Mouse (Mus musculus) right cerebral cortex, postnatal 4 days (tissue): ENCODE results near the gene Grin2b.
A peak's percentile ranks its signal among the peaks of the same experiment; 100 is the strongest.

Experiments used
- DNase-seq: peaks from one replicate; pipeline ENCODE4 v3.0.0-alpha.2; 2022

The Grin2b gene

GRCm38 (mm10) chr6:136173191-136173896 lies at the start of gene Grin2b:
TSS of gene Grin2b (minus strand) at chr6:136173511.
- peak; percentile 74 for DNase-seq

DNA sequence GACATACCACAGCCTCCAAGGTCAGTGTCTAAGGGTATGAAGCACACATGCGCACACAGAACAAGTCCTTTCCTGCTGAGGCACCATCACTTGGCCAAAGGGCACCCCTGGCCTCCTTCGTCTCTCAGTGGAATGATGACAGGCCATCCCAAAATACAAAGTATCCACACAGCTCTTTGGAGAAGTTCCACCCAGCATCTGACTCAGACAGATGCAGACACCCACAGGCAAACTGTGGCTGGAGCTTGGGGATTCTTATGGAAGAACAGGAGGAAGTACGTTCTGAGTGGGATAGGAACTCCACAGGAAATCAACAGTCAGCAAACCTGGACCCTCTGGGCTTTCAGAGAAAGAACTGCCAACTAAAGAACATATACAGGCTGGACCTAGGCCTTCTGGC lies 48.6 kb upstream of the Grin2b start:
- no peak for DNase-seq

DNA sequence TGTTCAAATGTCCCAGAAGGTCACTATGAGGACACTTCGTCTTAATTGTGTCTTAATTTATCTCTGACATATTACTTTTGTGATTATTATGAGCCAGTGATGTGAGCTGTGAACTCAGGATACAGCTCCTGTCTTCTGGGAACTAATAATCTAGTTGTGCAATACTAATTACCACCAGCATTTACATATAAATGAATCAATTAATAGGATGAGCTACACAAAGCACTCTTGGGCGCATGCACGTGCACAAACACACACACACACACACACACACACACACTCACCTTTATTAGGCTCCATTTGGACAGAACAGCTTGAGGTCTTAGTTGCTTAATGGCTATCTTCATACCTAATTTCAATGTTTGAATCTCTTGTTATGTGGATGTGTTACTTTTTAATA lies 37.1 kb upstream of the Grin2b start:
- DNase-seq = no peak

GRCm38 (mm10) chr6:136199814-136200213 lies 26.5 kb upstream of the Grin2b start:
- DNase-seq = no peak

- DNase-seq = no peak
These were observed 21.3 kb upstream of the Grin2b start for GRCm38 (mm10) chr6:136194616-136195015.

DNA sequence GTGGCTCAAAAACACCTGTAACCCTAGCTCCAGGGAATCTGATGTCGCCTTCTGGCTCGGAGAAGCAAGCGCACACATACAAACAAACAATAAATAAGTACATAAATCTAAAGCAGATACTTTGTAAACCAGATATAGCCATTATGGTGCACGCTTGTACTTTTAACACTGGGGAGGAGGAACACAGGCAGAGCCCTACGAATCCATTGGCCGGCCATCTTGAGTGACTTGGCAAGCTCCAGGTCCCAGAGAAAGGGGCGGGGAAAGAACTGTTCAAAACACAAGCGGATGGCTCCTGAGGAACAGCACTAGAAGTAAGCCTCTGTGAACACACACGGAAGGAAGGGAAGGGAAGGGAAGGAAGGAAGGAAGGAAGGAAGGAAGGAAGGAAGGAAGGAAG lies 4.8 kb upstream of the Grin2b start:
- DNase-seq = no peak

DNA sequence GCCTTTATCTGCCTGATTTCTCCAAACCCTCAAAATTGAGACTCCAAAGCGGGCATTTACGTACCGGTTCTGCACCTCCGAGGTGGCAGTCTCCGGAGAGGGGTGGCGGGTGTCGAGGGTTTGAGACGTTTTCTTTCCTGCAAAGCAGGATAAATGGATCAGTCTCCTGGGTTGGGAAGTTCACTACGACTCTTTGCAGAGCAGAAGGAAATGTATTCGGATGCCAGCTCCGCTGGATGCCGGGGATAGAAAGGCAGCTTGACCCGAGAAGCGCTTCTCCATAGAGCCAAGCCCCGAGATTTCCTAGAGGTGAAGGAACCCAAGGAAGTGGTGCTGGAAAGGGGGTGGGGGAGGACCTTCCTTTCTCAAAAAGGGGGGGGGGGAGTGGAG lies 515 bp downstream of the Grin2b start:
- no peak for DNase-seq

GRCm38 (mm10) chr6:136172172-136172651 lies 1.1 kb downstream of the Grin2b start:
- peak; percentile 86 for DNase-seq

DNA sequence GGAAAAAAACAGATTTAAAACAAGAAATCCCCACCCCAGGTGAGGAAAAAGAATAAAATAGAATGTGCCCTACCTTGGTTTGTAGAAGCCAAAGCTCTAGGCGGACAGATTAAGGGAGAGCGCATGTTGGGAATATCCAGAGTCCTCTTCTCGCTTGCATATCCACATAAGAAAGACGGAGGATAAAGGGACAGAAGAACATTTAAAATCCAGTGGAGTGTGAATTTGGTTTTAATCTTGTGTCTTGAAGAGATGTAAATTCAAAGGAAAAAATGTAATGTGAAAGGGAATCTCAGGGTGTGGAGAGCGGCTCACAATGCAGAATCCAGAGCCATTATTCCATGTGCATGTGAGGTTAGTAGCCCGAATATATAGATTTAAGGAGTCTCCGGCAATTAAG lies 2.0 kb downstream of the Grin2b start:
- DNase-seq = no peak

GRCm38 (mm10) chr6:136170381-136170780 lies 2.9 kb downstream of the Grin2b start:
- DNase-seq = no peak

- DNase-seq = no peak
These were observed 6.0 kb downstream of the Grin2b start for GRCm38 (mm10) chr6:136167361-136167760.

- peak; percentile 71 for DNase-seq
These were observed 7.8 kb downstream of the Grin2b start for GRCm38 (mm10) chr6:136165443-136166077.

DNA sequence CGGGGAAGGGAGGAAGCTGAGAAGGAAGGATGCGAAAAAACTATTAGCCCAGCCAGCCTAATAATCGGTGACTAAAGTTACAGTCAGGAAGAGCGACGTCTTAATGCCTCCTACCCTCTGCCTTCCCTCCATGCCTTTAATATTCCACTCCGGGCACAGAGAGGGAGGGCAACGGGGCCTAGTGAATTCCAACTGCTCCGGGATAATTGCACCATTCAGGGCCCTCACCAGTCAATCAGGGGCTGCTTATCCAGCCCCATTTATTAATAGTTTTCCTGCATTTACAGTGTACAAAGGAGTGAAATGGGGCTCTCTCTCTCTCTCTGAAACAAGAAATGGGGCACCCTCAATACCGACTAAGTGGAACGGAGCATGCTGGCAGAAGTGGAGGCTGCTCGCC lies 11.2 kb downstream of the Grin2b start:
- no peak for DNase-seq

- DNase-seq = no peak
These were observed 19.9 kb downstream of the Grin2b start for GRCm38 (mm10) chr6:136153444-136153843.

DNA sequence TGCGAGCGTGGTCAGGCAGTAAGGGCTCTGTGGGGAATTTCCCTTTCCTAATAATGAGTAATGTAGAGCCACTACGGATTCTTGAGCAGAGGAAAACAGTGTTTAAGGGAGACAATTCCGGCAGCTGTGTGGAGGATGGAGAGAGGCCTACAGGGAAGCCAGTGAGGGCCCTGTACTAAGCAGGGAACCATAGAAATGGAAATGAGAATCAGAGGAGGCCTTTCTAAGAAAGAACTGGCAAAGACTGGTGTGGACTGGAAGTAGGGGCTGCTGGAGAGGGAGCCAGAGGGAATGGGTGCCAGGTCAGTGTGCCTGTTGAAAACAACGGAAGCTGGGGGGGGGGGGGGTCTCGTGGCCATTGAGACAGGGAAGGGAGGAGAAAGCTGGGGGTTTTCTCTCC lies 23.2 kb downstream of the Grin2b start:
- no peak for DNase-seq

GRCm38 (mm10) chr6:136139967-136140366 lies 33.3 kb downstream of the Grin2b start:
- no peak for DNase-seq

DNA sequence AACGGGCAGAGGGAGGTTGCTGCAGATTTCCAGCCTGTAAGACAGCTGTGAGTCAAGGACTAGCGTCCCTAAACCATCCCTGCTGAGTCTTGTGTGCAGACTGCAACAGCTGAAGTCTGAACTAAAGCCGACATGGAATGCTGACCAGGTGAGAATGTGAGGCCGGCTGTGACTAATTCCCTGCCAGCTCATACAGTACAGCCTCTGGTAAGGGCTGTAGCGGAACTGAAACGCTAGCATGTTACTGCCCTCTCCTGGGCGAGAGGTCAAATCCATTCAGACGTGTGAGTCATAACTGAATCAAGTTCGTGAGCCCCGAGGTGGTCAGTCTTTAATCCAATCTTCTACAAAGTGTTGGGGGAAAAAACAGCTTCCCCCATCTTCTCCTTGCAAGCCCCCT lies 42.9 kb downstream of the Grin2b start:
- DNase-seq = no peak

DNA sequence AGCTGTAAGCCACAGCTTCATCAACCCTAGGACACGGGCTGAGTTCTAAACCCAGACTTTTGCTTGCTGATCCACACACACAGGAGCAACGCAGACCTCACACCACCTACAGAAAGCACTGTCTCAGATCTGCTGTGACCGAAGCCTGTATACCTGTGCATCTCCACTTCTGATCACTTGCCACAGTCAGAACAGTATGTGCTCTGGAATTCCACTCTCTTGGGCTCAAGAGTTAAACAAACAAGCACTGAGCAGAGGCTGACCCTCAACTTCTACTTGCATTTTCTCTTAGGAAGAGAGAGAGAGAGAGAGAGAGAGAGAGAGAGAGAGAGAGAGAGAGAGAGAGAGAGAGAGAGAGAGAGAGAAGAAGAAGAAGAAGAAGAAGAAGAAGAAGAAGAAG lies 50.7 kb downstream of the Grin2b start:
- no peak for DNase-seq

DNA sequence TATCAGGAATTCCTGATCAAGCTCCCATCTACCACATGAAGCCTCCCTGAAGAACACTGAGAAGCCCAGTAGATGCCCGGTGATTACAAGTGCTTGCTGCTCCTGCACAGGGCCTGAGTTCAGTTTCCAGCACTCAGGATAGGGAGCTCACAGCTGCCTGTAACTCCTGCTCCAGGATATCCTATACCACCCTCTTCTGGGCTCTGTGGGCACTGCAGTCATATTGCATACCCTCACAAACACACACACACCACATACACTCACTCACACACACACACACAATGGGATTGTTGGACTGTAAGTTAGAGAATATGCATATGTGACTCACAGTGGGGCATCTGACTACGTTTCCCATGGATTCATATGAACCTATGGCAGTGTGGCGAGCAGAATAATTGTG lies 55.9 kb downstream of the Grin2b start:
- peak; percentile 11 for DNase-seq

DNA sequence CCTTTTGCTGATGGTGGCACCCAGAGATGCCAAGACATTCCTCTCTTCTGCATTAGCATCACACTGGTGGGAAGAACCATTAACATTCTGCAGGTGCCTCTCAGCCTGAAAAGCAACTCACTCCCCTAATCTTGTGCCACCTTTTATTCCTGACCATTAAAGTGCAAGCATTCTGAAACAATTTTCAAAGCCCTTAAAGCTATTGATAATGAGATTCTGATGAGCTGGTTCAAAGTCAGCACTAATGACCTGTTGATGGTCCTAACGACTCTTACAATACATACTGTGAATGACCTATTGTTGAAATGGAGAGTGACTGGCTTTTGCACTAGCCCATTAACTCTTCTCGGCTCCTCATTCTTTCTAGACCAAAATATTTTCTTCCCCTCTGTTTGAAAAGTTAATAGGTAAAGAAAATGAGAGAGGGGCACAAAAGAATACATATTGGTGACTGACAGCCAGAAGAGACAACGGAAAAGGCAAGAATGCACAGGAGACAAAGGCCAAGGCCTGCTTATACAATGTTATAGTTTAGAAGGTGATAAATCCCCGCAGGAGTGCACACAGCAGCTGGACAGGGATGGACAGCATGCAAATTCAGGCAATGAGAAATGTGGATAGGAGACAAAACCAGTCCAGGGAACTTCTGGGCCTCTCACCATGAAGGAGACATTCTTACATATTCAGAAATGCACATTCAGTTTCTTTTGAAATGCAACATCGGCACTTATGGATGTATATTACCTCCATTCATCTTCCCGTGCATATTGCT lies 59.5 kb downstream of the Grin2b start:
- DNase-seq = no peak

GRCm38 (mm10) chr6:136109172-136109571 lies 64.1 kb downstream of the Grin2b start:
- DNase-seq = peak; percentile 24

DNA sequence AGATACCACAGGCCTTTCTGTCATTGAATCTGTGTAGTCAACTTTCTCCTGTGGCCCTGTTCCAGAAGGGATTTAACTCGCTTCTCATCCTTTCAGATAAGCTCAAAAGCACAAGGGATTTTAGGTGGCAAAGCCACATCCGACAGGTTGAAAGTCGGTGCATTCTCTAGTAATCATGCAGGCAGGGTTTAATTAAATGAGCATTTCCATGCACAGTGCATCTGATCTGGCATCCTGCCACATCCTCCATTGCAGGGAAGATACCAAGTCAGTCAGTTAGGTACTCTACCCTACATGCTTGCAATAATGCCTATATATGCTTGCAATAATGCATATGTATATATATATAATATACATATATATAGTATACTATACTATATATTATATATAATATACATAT lies 64.8 kb downstream of the Grin2b start:
- DNase-seq = peak; percentile 11

DNA sequence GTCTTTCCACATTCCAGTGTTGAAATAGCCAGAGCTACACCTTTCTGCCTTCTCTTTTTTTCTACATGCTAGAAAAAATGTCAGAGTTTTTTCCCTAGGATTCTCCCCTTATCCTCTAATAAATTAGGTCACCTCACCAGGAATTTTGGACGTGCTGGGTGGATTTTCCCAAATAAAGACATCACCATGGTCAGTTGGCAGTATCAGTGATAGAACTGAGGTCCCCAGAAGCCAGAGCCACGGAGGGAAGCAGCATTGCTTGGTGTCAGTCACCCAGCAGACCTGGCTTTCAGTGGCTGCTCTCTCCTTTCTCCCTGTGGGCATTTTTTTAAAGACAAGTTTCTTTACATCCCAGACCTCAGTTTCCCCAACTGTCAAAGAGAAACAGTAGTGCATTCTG lies 68.1 kb downstream of the Grin2b start:
- DNase-seq = no peak

DNA sequence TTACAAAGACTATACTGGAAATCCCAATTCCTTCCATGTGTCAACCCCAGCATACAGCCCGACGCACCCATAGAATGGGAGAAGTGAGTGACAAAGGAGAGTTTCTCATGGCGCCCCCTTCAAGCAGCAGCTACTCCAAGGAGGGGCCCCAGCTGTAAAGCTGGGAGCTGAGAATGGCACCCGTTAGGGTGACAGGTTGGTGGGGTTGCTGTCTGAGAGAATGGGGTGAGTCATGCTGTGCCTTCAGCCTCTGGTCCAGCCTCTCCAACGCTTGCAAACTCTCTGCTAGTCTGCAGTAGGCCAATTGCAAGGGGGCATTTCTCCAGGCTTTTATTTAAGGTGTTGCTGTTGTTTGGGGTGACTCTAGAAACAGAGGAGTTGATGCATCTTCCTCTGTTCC lies 73.1 kb downstream of the Grin2b start:
- no peak for DNase-seq
